Mouse (Mus musculus) olfactory bulb, adult 2 months (tissue): Measurements from ENCODE around the gene Gm2174. TPM values are rescaled to one million over a fixed set of nuclear protein-coding genes. Genes with fewer than 3 reads are reported as not detected.

ENCODE experiments used
- H3K27ac ChIP-seq: fragments of 200-500 bp; 2 replicates; pipeline ENCODE4 v1.5.1; 2012; ENCODE audit warnings: low read depth, low read length; ENCODE audit not compliant: insufficient read depth
- H3K4me1 ChIP-seq: fragments of 200-500 bp; 2 replicates; pipeline ENCODE4 v1.6.1; 2012; ENCODE audit warnings: low read length; ENCODE audit not compliant: control insufficient read depth, insufficient read depth
- H3K4me3 ChIP-seq: fragments of 200-500 bp; 2 replicates; pipeline ENCODE4 v1.5.1; 2012; ENCODE audit warnings: mild to moderate bottlenecking, low read depth, low read length, moderate library complexity; ENCODE audit not compliant: insufficient read depth
- CTCF ChIP-seq: fragments of 200-500 bp; IDR thresholded peaks from 2 replicates; pipeline ENCODE4 v1.5.1; 2012; ENCODE audit warnings: low read depth, mild to moderate bottlenecking, low read length, moderate library complexity; ENCODE audit not compliant: insufficient read depth
- POLR2A ChIP-seq: fragments of 200-500 bp; IDR thresholded peaks from 2 replicates; pipeline ENCODE4 v1.6.1; 2012; ENCODE audit warnings: mild to moderate bottlenecking, low read depth, low read length, moderate library complexity; ENCODE audit not compliant: insufficient read depth
- WGBS: fragments of 180-500 bp; shearing (Covaris S2); methylation state at CpG from one replicate; pipeline ENCODE4 v1.1.7; 2018; 5-methylcytosine and 5-hydroxymethylcytosine counted together
- polyA plus RNA-seq: library from polyadenylated mRNA; stranded (reverse); fragments of >200 nt; gene quantifications from 2 replicates; pipeline ENCODE4 v1.2.4, GENCODE M21; 2012; ENCODE audit warnings: low replicate concordance; ENCODE audit not compliant: missing spikeins, insufficient read depth, insufficient read length

Gm2174 gene
- polyA plus RNA-seq, 1 experiment, result not detected

DNA sequence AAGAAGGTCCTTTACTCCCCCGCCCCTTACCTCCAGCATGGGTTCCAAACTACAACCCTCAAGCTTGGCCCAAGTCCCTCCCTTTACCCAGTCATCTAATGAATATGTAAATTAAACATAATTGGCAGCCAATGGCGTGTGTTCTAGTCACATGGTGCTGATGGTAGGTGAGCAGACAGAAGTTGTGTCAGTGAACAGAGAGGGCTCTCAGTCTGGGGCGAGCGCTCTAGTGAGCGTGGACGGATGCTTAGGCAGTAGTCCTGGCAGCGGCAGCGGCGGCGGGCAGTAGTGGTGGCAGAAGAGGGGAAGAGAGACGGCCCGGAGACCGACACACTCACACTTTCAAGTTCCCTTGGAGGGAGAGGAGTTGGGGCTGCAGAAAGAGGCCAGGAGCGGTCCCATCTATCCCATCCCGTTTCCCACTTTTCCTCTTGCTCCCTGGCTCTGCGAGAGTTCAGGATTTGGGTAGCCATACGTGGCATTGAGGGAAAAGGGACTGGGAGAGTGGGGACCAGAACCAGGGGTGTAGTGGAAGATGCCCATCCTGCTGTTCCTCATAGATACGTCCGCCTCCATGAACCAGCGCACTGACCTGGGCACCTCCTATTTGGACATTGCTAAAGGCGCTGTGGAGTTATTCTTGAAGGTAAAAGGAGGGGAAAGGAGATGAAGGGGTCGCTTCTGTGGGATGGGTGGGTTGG, 7.1 kb downstream of the Gm2174 start, which contains the start of gene Ints6l:
Gene Ints6l, plus strand, starts transcription at position 187 of the 701 bp plus-strand sequence.
- WGBS, result 14% methylated on average over 22 of the region's 22 CpGs
- no peaks in the 10 kb centered on the region for H3K4me1 ChIP-seq
- H3K4me3 ChIP-seq, result peak within 1 kb of the TSS; percentile 84
- TF ChIP-seq CTCF, result no peak
- peak; percentile 75 for TF ChIP-seq POLR2A
- peak within 1 kb of the TSS; percentile 96 for H3K27ac ChIP-seq

GRCm38 (mm10) chrX:56455372-56456246, 7.8 kb downstream of the Gm2174 start:
- WGBS, result 15% methylated on average over 51 of the region's 65 CpGs
- TF ChIP-seq POLR2A (peak; percentile 53; the same call in 1 of the 2 replicates), CTCF (no peak)

DNA sequence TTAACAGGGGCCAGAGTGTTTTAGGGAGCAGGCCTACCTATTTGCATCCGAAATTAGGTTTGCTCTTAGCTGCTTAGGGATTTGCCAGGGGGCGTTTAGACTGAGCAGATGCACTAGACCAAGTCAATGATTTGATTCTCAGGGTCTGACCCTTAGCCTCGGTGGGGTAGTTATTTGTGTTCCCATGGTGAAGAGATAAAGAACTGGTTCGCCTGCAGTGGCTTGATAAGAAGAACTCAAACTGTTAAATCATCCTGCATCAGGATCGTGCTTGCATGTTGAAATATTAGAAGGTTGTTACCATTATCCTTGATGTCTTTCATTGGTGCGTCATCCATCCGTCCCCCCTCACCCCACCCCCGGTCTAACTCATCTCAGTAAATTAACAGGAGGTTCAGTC, 8.6 kb downstream of the Gm2174 start:
- Histone ChIP-seq H3K4me3 (peak overlapping the region; percentile 84; the same call in 1 of the 2 replicates), H3K4me1 (no peaks in the 10 kb centered on the region), H3K27ac (no peak overlapping the region; the same call in 1 of the 2 replicates)
- whole genome bisulfite sequencing, result 17% methylated on average over 8 of the region's 8 CpGs
- TF ChIP-seq CTCF (no peak), POLR2A (no peak)

More at GRCm38 (mm10) chrX:56455372-56456246, 7.8 kb downstream of the Gm2174 start:
- Histone ChIP-seq H3K27ac (peak overlapping the region; percentile 96), H3K4me1 (no peaks in the 10 kb centered on the region), H3K4me3 (peak overlapping the region; percentile 84)

DNA sequence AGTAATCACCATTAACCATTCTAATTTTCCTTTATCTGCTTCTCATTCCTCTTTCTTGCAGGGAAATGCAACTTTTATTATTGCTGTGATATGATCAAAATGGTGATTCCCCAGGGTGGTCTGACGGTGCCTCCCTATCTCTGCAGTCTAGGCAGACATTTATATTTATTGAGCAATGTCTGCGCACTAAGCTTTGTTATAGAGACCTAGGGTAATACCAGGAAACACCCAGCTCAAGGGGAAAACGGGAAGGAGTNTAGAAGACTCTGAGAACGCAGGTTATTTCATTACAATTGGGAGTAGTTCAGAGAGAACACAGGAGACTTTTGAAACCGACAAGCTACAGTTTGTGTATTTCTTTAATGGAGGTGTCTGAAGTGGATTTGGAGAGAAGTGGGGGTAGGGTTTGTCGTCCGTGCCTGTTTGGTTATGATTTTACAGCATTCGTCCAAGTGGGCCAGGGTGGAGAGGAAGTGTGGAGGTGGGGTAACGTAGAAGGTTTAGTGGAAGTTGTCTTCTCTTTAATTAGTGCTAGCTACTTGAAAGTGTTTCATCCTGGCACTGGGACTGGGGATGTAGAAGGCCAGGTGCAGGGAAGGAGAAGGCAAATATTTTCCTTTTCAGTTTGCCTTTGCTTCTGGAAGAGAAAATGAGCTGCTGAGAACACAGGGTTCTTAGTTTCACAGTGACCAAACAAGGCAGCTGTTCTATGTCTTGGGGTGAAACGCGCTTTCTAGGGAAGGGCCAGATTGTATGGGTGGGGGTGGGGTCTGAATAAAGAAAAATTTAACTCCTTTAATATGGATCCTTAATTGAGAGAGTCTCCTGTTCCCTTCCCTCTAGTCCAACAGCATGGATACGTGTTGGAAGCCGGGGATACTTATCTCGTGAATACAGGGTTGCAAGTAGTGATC, 14.5 kb downstream of the Gm2174 start:
- 46% methylated on average over 14 of the region's 14 CpGs for WGBS

GRCm38 (mm10) chrX:56464906-56465305, 17.1 kb downstream of the Gm2174 start:
- Histone ChIP-seq H3K4me1 (peaks cover 2% of the 10 kb centered on the region; the same call in 1 of the 2 replicates), H3K4me3 (no peak overlapping the region), H3K27ac (no peak overlapping the region)
- TF ChIP-seq CTCF, result no peak
- WGBS, result 83% methylated on average over 1 of the region's 1 CpGs

More for the DNA sequence above, 14.5 kb downstream of the Gm2174 start:
- H3K27ac ChIP-seq, result no peak overlapping the region; the same call in 1 of the 2 replicates
- H3K4me3 ChIP-seq, result no peak overlapping the region
- TF ChIP-seq POLR2A (no peak), CTCF (no peak)
- peaks cover 2% of the 10 kb centered on the region; the same call in 1 of the 2 replicates for H3K4me1 ChIP-seq

- WGBS, result 80% methylated on average over 4 of the region's 4 CpGs
- peaks cover 2% of the 10 kb centered on the region; the same call in 1 of the 2 replicates for H3K4me1 ChIP-seq
- no peak overlapping the region for H3K4me3 ChIP-seq
- no peak for TF ChIP-seq CTCF
- no peak for TF ChIP-seq POLR2A
- no peak overlapping the region for H3K27ac ChIP-seq
Measured at GRCm38 (mm10) chrX:56467688-56468087, 19.9 kb downstream of the Gm2174 start.

GRCm38 (mm10) chrX:56468422-56468821, 20.7 kb downstream of the Gm2174 start:
- TF ChIP-seq POLR2A (no peak), CTCF (no peak)
- Histone ChIP-seq H3K4me3 (no peak overlapping the region), H3K4me1 (no peaks in the 10 kb centered on the region; the same call in 1 of the 2 replicates), H3K27ac (no peak overlapping the region)
- 49% methylated on average over 6 of the region's 6 CpGs for WGBS

DNA sequence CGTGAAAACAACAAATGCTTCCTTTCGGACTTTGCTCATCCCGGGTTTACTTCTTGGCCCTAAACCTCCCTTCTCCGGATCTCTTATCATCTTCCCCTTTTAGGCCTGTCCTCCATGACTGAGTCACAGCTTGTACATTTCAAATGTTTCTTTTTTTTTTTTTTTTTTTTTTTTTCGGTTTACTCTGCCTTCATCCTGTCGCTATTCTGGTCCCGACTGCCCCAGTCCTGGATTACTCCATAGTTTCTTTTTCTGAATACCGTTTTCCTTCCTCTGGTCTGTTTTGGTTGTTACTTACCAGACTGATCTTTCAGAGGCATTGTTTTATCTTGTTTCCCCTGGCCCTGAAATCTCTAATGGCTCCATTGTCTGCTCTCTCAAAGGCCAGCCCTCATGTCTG, 26.3 kb downstream of the Gm2174 start:
- Histone ChIP-seq H3K4me3 (no peak overlapping the region), H3K27ac (no peak overlapping the region), H3K4me1 (no peaks in the 10 kb centered on the region)
- 51% methylated on average over 8 of the region's 8 CpGs for WGBS
- TF ChIP-seq POLR2A (no peak), CTCF (no peak)
